Mouse (Mus musculus) heart, postnatal 0 days (tissue): Measurements from ENCODE around the gene Ces1a.

Experiments used
- CTCF ChIP-seq: IDR thresholded peaks from 2 replicates; pipeline ENCODE4 v1.5.1; 2016; ENCODE audit warnings: antibody characterized with exemption, control low read depth, low read depth
- EP300 ChIP-seq: IDR thresholded peaks from 2 replicates; pipeline ENCODE4 v1.6.1; 2016; ENCODE audit warnings: antibody characterized with exemption, low read depth

DNA sequence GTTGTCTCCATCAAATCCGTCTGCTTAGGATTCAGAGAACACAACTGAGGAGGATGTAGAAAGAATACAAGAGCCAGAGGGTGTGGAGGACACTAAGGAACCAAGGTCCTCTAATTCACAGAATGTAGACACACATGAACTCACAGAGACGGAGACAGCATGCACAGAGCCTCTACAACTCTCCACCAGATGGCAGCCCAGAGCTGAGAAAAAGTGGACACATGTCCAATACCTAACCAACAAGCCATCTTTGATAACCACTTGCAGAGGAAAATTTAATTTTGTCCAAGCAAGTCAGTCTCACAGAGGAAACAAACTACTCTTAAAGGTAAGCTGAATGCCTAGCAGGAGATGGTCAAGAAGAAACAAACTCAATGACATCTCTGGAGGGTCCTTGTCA is 11.2 kb upstream of the Ces1a start:
- TF ChIP-seq EP300 (no peak), CTCF (peak; percentile 84)
